Mouse (Mus musculus) kidney, adult 11 months (tissue): Measurements from ENCODE around the gene Rab36.
"Not testable (repeated sequence)": the region's sequence is repeated elsewhere in the genome, so short reads cannot be mapped to it uniquely, and the experiment has no call there.

Experiments used
- DNase-seq: peaks from one replicate; pipeline ENCODE4 v3.0.0; 2022

The Rab36 gene

DNA sequence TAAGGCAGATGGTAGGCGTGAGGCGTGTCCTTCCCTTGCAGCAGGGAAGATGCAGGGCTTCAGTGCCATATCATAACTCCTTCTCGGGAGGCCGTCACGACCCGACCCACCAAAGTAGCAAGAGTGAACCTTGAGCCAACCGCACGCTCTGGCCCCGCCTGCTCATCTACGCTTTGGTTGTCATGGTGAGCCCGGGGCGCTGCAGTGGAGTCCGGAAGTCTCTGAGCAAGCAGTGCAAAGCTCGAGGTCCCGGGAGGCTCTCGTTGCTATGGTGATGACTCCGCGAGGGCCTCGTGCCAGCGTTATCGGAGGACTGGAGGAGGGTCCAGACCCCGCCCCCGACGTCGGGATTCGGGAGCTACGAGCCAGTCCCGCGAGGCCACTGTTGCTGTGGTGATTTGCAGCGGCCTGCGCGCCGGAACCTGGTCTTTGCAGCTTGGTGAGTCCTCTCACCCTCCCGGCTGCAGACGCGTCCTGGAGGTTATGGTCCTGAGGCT lies at the start of gene Rab36:
TSS of gene Rab36 (plus strand) at position 176 of the 497 bp plus-strand sequence.
- peak; percentile 96 for DNase-seq

DNA sequence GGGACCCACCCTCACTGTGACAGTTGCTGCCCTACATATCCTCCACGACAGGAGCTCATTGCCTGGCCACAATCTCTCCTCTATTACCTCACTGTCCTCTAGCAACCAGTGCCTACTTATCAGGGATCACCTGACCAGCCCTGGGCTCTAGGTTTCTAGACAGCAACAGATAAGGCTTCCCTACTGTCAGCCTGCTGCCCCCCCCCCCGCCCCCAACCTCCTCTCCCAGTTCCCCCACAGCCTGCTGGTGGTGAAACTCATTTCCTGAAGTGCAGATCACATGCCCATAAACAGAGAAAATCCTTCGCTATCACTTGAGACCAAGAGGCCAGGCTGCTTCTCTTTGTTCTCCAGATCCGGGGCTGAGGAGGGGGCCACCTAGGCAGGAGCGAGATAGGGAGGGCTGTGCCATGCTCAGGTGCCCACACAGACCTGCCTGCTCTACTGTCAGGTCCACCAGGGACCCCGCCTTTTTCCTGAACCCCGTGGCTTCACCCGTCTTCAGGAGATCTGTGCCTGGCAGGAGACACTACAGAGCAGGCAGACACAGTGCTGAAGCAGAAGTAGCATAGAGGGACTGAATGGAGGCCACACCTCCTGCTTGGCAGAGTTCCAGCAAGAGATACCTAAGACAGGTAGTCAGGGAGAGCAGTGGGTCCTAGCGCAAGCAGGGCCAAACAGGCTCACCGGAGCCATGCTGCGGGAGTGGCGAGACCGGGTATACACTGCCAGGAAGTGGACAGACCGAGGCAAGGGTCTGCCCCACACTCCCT lies 49.0 kb upstream of the Rab36 start:
- DNase-seq = no peak

DNA sequence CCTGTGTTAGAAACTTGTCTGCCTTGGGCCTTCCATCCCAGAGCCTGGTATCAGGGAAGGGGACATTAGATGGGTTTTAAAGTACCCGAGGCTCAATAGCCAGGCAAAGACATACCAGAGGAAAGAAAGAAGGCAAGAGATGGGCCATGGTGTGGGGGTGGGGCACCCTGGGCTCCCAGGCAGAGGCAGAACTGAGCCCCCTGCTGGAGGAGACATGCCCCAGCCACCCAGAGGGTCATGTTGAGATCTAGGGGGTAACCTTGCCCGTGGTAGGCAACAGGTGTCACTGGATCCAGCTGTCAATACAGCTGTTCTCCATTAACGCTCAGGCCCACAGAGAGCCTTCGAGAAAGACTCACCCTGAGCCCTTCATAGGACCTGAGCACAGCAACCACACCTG lies 47.0 kb upstream of the Rab36 start:
- DNase-seq = no peak

DNA sequence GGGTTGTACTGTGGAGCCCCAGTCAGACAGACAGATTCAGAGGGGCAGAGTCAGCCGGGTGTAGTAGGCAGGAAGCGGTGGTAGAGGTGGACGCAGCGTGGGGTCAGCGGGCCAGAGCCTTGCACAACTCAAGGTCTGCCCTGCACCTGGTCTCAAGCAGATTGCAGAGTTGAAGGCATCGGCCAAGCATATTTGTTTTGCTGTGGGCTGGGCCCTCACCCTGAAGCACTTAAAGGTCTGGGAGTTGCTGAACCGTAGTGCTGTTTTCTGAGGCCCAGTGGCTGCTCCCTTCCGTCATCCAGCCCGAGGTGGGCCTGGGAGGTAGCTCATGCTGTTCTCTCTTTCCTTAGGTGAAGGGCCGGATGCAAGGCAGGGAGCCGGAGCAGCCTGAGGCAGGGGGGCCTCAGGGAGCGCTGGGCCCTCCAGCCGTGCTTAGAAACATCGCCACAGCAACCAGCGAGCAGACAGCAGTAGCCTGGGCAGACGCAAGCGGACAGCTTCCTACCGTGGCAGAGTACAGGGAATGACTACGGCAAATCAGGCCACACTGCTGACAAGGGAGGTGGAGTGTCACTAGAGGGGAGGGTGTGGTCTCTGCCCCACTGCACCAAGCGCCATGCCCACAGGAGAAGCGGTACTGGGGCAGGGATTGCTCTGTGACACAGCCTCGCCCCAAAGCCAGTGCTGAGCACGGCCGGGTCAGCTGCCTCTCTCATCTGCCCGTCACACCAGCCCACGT lies 46.1 kb upstream of the Rab36 start:
- no peak for DNase-seq

DNA sequence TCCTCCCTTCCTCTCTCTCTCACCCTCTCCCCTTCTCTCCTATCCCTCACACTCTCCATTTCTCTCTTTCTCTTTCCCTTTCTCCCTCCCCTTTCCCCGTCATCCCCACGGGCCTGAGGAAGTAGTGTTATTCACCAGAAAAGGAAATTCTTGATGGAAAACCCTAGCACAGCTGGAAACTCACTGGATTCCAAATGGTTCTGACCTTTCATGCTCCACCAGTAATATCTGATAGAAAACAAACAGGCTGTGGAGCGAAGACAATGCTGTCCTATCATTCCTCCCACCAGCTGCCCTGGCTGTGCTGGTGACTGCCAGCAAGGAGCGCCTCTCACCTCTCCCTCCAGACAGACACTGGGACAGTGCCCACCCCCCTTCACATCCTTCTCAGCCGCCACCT lies 42.0 kb upstream of the Rab36 start:
- no peak for DNase-seq

DNA sequence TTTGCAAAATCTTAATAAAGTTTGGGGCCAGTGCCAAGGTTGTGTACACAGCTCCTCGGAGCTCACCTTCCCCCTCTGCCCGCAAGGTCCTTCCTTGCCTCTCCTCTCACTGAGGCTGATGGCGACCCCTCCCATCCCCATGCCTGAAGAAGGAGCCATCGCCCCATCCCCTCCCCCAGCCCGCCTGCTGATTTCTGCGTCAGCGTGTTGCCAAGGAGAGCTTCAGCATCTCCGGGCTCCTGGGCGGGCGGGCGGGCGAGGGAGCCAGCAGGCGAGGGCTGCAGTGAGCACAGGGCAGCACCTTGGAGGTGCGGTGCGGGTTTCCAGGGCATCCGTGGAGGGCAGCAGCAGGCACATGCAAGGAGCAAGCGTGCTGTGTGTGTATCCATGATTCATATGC lies 41.5 kb upstream of the Rab36 start:
- no peak for DNase-seq

DNA sequence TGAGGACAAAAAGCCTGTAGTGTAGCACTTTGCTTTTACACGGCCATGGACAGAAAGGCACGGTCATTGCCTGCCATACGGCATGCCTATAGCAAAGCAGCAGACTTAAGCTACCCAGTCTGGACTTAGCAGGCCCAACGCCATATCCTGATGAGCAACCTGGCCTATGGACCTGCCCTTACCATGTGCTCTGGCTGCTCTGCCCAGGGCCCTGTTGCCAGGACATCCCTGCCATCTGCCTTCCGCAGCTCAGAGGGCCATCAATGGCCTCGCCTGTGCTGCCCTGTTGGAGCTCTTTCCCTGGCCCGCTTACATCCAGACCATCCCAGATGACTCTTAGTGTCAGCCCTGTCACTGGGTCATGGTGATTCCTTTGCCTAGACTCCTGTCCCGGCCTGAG lies 35.5 kb upstream of the Rab36 start:
- DNase-seq = no peak

DNA sequence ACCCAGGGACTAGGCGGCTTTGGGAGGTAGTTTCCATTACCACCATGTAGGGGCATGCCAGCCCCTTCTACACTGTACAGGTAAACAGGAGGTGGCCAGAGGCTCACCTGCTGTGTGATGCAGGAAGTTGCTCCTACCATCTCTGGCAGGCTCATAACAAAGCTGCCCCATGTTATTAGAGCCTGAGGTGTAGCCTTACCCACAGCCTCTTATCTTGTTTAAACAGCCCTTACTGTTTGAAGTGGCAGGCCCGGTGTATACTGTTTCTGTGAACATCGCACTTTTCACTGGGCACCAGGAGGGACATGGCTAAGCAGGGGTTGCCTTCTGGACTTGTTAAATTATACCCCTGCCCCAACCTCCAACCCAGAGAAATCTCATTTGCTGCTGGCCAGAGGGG lies 32.8 kb upstream of the Rab36 start:
- no peak for DNase-seq

DNA sequence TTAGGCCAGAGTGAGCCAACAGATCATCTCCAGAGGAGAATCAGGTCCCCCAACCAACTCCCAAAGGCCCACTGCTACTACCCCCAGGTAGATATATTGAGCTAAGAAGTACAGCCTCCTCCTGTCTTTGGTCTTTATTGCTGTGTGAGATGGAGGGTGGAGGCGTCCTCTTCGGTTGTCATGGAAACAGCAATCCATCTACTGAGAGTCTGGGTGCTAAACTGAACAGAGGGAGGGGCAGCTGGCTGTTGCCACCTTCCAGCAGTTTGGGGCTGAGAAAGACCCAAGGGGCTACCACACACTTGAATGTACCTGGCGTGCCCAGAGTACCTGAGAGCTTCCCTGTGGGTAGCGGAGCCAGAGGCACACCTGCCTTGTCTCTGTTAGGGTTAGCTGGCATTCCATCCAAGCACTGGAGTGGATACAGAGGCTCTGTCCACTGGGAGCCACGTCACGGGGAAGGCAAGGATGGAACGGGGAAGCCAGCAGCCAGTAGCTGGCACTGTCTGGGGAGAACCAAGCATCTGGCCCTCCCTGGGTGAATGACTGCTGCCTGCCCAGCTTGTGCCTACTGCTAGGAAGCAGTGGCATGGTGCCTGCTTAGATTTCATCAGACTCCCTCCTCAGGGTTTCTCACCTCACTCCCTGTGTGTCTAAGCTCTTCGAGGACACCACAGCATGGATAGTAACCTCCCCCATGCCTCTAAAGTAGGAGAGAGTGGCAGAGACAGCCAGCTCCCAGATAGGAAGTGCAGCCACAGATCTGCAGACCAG lies 29.8 kb upstream of the Rab36 start:
- no peak for DNase-seq

DNA sequence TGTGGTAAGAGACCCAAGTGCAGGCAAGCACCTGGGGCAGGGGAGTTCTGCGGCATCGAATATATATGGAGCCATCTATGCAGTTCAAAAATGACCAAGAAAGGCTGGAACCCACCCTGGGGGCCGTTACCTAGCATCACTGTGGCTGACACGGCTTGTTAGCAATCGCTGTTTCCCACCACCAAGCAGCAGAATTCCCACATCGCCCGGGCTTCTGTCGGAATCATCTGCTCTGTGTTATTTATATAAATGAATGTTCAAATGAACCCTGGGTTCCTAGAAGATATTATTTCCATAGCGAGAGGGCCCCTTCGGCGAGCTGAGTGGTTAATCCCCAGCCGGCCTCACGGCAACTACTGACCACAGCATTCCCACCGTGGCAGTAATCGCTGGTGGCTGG lies 26.2 kb upstream of the Rab36 start:
- no peak for DNase-seq

DNA sequence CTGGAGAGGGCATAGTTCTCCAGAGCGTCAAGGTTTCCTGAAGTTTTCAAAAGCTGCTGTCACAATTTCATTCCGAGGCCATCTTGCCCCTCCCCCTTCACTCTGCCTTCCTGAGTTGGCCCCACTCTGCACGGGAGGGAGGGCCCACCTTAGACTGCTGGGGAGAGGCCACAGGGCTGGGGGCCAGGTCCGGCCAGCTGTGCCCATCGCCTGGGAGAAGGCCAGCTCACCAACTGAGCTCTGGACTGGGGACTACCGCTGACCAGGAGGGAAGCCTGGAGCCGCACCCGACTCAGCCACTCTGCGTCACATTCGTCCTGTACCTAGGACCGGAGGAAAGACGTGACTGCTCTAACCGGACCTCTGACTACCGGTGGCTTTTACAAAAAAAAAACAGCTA lies 21.4 kb upstream of the Rab36 start:
- no peak for DNase-seq

DNA sequence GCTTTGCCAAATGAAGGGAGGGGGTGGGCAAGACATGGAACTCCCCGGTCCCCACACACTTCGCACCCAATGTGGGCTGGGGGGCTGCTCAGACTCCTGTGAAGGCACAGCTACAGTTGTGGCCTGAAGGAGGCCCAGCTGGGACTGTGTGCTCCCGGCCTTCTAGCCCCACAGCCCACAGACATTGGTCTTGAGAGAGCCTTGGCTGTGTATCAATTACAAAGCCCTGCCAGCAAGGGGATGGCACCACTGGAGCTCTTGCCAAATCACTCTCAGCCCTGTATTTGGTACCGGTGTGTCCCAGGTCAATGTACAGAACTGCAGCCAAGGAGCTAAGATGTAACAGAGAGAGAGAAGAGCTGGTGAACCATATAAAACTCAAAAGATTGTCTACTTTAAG lies 20.4 kb upstream of the Rab36 start:
- DNase-seq = no peak

DNA sequence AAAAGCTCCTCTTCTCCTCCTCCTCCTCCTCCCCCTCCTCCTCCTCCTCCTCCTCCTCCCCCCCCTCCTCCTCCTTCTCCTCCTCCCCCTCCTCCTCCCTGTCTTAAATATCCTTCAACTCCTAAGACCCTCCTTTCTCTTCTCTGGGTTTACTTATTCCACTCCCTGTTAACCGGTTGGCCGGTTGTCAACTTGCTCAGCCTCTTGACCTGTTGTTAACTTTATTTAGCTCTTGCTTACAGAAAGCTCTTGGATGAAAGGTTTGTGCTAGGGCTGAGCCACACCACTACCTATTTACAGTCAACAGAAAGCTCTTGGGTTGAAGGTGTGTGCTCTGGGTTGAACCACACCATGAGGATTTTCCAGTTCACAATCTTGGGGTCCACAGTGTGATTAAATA lies 16.6 kb upstream of the Rab36 start:
- no peak for DNase-seq

DNA sequence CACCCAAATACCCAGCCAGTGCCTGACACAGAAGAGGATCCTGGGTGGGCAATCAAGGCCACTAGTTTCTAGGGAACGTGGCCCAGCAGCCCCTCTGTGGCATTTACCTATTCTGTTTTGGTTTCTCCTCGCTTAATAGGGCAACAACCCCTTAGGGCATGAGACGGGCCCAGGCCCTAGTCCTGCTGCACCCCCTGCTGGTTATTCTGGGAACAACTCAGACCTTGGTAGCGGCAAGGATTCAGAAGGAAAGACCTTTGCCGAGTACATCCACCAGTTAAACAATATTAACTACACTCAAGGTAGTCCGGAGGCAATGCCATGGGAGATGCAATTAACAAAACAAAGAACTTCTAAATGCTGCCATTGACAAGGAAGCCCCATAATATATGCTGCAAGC lies 15.7 kb upstream of the Rab36 start:
- DNase-seq = peak; percentile 43

DNA sequence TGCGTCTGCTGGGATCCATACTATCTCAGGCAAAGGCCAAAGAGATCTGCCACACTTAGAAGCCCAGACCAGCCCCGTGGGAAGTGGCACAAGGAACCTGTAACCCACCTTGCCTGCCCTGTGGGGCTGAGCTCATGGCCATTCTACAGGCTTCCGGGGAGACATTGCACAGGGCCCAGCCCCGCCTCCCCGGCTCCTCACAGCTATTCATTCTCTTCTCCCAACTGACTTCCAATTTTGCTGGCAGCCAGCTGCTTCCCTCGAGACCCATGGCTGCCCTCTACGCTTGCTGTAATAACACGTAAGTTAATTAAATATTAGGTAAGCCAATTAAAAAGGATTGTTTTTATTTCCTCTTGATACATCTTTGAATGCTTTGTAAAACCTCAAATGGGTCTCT lies 10.4 kb upstream of the Rab36 start:
- DNase-seq = no peak

DNA sequence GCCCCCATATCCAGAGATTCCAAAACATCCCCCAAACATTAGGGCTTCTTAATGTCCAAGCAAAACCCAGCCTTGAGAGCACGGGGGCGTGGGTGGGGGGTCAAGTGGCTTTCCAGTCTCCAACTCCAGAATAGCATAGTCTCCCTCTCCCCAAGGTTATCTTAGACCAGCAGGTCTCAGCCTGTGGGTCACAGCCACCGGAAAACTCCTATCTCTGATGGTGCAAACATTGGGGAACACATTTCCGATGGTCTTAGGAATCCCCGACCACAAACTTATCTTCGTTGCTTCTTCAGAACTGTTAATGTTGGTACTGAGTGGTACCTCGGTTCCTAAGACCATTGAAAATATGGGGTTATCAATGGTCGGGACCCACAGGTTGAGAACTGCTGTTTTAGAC lies 8.1 kb upstream of the Rab36 start:
- no peak for DNase-seq

DNA sequence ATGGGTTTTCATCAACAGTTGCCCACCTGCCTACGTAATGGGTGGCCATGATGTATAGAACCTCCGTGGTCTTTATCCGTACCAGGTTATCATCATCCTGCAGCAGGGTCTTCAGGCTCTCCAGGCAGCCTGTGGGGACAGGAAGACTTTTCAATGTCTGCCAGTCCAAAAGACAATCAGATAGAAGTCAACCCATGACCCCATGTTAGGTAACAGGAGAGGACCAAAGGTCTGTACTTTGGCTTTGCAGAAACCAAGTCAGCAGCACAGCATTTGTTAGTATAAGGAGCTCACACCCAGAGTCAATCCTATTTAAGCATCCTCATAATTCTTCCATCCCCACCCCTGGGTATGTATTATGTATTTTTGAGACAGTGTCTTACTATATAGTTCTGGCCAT lies 7.2 kb upstream of the Rab36 start:
- no peak for DNase-seq

DNA sequence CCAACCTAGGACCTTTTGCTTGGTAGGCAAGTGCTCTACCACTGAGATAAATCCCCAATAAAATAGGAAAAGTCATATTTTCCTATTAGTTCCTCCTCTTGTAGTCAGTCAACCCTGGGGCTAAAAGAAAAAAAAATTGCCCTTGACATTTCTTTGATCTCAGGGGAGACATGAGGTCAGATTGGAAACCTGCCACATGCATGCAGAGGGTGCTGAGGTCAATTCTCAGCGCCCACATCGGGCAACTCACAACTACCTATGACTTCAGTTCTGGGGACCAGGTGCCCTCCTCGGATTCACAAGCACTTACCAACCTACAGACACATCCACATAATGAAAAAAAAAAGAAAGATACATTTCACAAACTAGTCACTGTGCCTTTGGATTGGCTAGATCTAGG lies 6.6 kb upstream of the Rab36 start:
- no peak for DNase-seq

DNA sequence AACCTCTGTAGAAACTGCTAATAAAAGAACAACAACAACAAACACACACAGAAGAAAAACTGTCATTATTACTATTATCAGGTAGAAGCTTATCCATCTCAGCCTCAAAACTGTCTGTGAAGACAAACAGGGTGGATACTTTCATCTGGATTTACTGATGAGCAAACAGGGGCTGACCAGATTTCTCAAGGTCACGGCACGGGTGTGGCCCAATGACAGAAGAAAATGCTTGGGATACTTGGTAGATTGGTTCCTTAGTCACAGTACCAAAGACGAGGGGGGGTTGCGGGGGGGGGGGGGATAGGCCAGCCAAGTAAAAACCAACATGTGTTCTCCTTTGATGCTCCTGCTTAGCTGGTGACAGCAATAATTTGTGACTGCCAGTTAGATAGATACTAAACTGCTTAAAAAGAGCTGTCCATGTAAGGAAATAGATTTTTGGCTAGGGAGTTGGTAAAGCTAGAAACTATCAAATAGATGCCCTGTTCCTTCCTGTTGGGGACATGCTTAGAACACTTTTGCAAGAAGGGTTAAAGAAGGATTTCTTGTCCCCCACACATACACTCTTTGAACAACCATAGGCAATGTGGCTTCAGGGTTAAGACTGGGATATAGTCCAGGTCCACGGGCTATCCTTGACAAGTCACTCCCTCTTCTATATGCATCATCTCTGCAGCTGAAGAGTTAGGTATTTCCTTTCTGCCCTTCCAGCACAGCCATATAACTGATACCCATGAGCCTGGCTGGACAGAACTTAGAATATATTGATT lies 5.3 kb upstream of the Rab36 start:
- no peak for DNase-seq

DNA sequence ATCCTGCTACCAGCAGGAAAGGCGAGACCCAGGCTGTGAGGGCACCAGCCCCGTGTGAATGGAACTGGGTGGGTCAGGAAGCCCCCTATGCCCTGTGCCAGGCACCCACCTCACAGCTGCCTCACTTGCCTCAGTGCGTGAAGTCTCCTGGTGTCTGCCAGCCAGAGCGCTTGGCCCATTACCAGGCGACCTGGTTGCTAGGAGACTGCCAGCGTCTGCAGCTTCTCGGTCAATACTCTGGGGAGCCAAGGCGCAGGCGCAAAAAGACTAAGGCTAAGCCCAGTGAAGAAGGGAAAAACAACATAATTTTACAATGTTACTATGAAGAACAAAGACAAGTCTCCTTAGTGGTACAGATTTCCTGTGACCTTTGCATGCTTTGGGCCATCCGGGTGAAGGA lies 4.5 kb upstream of the Rab36 start, which contains the start of gene Rsph14:
TSS of gene Rsph14 (minus strand) at position 192 of the 400 bp plus-strand sequence.
- DNase-seq = peak; percentile 90

DNA sequence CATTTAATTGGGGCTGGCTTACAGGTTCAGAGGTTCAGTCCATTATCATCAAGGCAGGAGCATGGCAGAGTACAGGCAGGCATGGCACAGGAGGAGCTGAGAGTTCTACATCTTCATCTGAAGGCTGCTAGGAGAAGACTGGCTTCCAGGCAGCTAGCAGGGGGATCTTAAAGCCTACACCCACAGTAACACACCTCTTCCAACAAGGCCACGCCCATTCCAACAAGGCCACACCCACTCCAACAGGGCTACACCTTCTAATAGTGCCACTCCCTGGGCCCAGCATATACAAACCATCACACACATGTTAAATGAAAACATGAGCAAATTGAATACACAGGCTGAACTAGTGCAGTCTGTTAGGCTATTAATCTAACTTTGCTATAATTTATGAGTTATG lies 5.2 kb downstream of the Rab36 start:
- DNase-seq = not testable (repeated sequence)

DNA sequence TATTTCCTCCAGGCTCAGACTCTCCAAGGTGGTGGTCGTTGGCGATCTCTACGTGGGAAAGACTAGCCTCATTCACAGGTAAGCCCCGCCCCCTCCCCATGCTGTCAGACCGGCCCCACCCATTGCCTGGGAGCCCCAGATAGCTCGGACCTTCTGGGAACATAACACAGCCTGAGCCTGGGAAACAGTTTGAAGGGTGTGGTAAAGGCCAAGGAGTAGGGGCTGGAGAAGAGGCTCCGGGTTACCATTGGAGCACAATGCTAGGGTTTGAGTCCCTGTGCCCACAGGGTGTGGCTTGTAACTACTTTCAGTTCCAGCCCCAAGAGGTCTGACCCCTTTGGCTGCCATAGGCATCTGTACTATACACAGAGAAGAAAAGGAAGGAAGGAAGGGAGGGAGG lies 7.6 kb downstream of the Rab36 start:
- DNase-seq = no peak

DNA sequence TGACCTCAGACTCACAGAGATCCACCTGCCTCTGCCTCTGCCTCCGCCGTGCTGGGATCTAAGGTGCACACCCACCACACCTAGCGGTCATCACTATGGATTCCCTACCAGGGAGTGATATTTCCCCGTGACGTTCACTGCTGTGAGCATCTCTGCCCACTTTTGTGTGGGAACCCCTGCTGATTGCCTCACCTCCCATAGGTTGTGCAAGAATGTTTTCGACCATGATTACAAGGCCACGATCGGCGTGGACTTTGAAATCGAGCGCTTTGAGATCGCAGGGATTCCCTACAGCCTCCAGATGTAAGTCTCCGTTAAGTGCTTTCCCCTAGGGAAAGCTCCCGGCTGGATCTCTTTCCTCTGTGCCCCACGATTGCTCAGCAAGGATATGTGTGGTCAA lies 9.0 kb downstream of the Rab36 start:
- DNase-seq = no peak
